30 mouse cellular contexts compared by ENCODE assay signal in the genomic region with DNA sequence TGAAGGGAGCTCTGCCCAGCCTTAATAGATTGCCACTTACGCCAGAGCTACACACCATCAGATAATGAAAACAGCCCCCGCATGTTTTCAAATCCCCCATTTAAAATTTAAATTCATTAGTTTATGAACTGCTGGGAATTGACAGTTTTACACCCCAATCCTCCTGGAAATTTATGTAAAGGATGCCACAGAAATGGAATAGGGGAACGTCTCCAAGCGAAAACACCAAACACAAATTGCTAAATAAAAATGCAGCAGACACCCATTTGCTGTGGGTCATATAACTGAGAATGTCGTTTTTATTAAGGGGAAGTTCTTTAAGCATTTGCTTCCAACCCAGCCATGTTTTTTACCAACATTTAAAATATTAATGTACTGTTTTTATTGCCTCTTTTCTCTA.
DNase-seq lines count a peak whose midpoint lies in the region; ATAC-seq and TF ChIP-seq lines count a peak whose summit lies in the region.
"Had no signal": no experiment of that assay in that cellular context is flagged by ENCODE, and none has a peak within 500 bp of the region (broad histone marks: within the 10 kb centered on the region; RNA-seq: fewer than 3 reads in every experiment).

No protein-coding gene starts in this region.

- 58% methylated on average over 5 of the region's 5 CpGs for WGBS in hindbrain, embryonic 13.5 days
- 74% methylated on average over 5 of the region's 5 CpGs for WGBS in hindbrain, embryonic 12.5 days
- 54% methylated on average over 5 of the region's 5 CpGs for WGBS in hindbrain, embryonic 15.5 days
- WGBS in hindbrain, postnatal 0 days: 69% methylated on average over 5 of the region's 5 CpGs
- 48% methylated on average over 5 of the region's 5 CpGs for WGBS in neural tube, embryonic 13.5 days
- WGBS in neural tube, embryonic 15.5 days: 22% methylated on average over 5 of the region's 5 CpGs

- no peaks in the 10 kb centered on the region for H3K27me3 ChIP-seq in hindbrain, embryonic 13.5 days
- H3K27me3 ChIP-seq in hindbrain, embryonic 12.5 days: no peaks in the 10 kb centered on the region
- H3K27me3 ChIP-seq in hindbrain, embryonic 15.5 days: no peaks in the 10 kb centered on the region
- H3K27me3 ChIP-seq in hindbrain, postnatal 0 days (ENCODE audit: insufficient read depth, low read length): no peaks in the 10 kb centered on the region
- no peaks in the 10 kb centered on the region for H3K27me3 ChIP-seq in neural tube, embryonic 13.5 days
- H3K27me3 ChIP-seq in neural tube, embryonic 15.5 days (replicated peaks): no peaks in the 10 kb centered on the region
- H3K27me3 ChIP-seq: CH12.LX; embryonic facial prominence, embryonic 13.5 days; embryonic facial prominence, embryonic 15.5 days; forebrain, embryonic 12.5 days; Patski had no signal

- H3K9ac ChIP-seq in hindbrain, embryonic 13.5 days: no peak overlapping the region
- no peak overlapping the region for H3K9ac ChIP-seq in hindbrain, embryonic 12.5 days
- H3K9ac ChIP-seq in hindbrain, embryonic 15.5 days: no peak overlapping the region
- H3K9ac ChIP-seq in hindbrain, postnatal 0 days (replicated peaks; ENCODE audit: low read length): no peak overlapping the region
- H3K9ac ChIP-seq in neural tube, embryonic 13.5 days: no peak overlapping the region
- no peak overlapping the region for H3K9ac ChIP-seq in neural tube, embryonic 15.5 days (replicated peaks)
- H3K9ac ChIP-seq: embryonic facial prominence, embryonic 13.5 days; embryonic facial prominence, embryonic 15.5 days; forebrain, embryonic 12.5 days had no signal

- peaks cover 14% of the 10 kb centered on the region for H3K4me1 ChIP-seq in hindbrain, embryonic 13.5 days (replicated peaks)
- no peaks in the 10 kb centered on the region for H3K4me1 ChIP-seq in hindbrain, embryonic 12.5 days
- H3K4me1 ChIP-seq in hindbrain, embryonic 15.5 days (replicated peaks): peaks cover 6% of the 10 kb centered on the region; the same call in 1 of the 2 replicates
- no peaks in the 10 kb centered on the region for H3K4me1 ChIP-seq in hindbrain, postnatal 0 days (ENCODE audit: insufficient read depth, low read length)
- H3K4me1 ChIP-seq in neural tube, embryonic 13.5 days (replicated peaks): peaks cover 20% of the 10 kb centered on the region
- peaks cover 14% of the 10 kb centered on the region for H3K4me1 ChIP-seq in neural tube, embryonic 15.5 days
- H3K4me1 ChIP-seq: embryonic facial prominence, embryonic 15.5 days; forebrain, embryonic 10.5 days; forebrain, embryonic 12.5 days had no signal

- ATAC-seq in hindbrain, embryonic 13.5 days (ENCODE audit: low FRiP score): no peak
- no peak for ATAC-seq in hindbrain, embryonic 12.5 days (ENCODE audit: low FRiP score)
- ATAC-seq in hindbrain, embryonic 15.5 days (ENCODE audit: low FRiP score, low read depth): no peak
- no peak for ATAC-seq in hindbrain, postnatal 0 days
- 0 out of 2 replicates have a peak, but pooled peaks have one; percentile 15 for ATAC-seq in neural tube, embryonic 13.5 days (ENCODE audit: low read depth)
- peak; percentile 51 for ATAC-seq in neural tube, embryonic 15.5 days (ENCODE audit: low FRiP score)
- ATAC-seq: activated CD4-positive, CD25-positive, alpha-beta regulatory T cell, adult 4 months; CD4-positive, CD25-positive, alpha-beta regulatory T cell, adult 4 months; forebrain, embryonic 14.5 days; Patski had no signal

- H3K4me3 ChIP-seq in hindbrain, embryonic 13.5 days: no peak overlapping the region
- no peak overlapping the region for H3K4me3 ChIP-seq in hindbrain, embryonic 12.5 days
- H3K4me3 ChIP-seq in hindbrain, embryonic 15.5 days: no peak overlapping the region
- H3K4me3 ChIP-seq in hindbrain, postnatal 0 days (ENCODE audit: low read length): no peak overlapping the region
- no peak overlapping the region for H3K4me3 ChIP-seq in neural tube, embryonic 13.5 days
- H3K4me3 ChIP-seq in neural tube, embryonic 15.5 days (replicated peaks): no peak overlapping the region
- H3K4me3 ChIP-seq: embryonic facial prominence, embryonic 13.5 days; embryonic facial prominence, embryonic 15.5 days; erythroblast, embryonic 14.5 days; forebrain, embryonic 10.5 days; forebrain, embryonic 12.5 days had no signal

- H3K4me2 ChIP-seq in hindbrain, embryonic 13.5 days: no peak overlapping the region
- H3K4me2 ChIP-seq in hindbrain, embryonic 12.5 days (replicated peaks): no peak overlapping the region
- H3K4me2 ChIP-seq in hindbrain, embryonic 15.5 days: no peak overlapping the region
- no peak overlapping the region for H3K4me2 ChIP-seq in hindbrain, postnatal 0 days (ENCODE audit: low read depth, low read length)
- peak overlapping the region; percentile 11 for H3K4me2 ChIP-seq in neural tube, embryonic 13.5 days
- peak overlapping the region; percentile 26 for H3K4me2 ChIP-seq in neural tube, embryonic 15.5 days
- H3K4me2 ChIP-seq: embryonic facial prominence, embryonic 13.5 days; embryonic facial prominence, embryonic 15.5 days; forebrain, embryonic 12.5 days had no signal

- H3K9me3 ChIP-seq in hindbrain, embryonic 13.5 days: no peaks in the 10 kb centered on the region
- no peaks in the 10 kb centered on the region for H3K9me3 ChIP-seq in hindbrain, embryonic 12.5 days (replicated peaks)
- H3K9me3 ChIP-seq in hindbrain, embryonic 15.5 days: no peaks in the 10 kb centered on the region
- no peaks in the 10 kb centered on the region for H3K9me3 ChIP-seq in hindbrain, postnatal 0 days (ENCODE audit: low read length)
- H3K9me3 ChIP-seq in neural tube, embryonic 13.5 days: no peaks in the 10 kb centered on the region
- H3K9me3 ChIP-seq in neural tube, embryonic 15.5 days (replicated peaks): no peaks in the 10 kb centered on the region
- H3K9me3 ChIP-seq: embryonic facial prominence, embryonic 13.5 days; embryonic facial prominence, embryonic 15.5 days; forebrain, embryonic 10.5 days; forebrain, embryonic 12.5 days; G1E had no signal

- no peak for DNase-seq in hindbrain, postnatal 0 days (ENCODE audit: low spot score)
- no peak for DNase-seq in neural tube, embryonic 10.5 days (ENCODE audit: extremely low spot score, low spot score)
- no peak for DNase-seq in left cerebral cortex, postnatal 10 days (ENCODE audit: extremely low spot score in 1 of 2, low spot score in 2 of 2)
- DNase-seq: adrenal gland, adult 8-10 months; adrenal gland, postnatal 14 days; adrenal gland, postnatal 36 days; B cell, adult 2 months; cerebellum, adult 11 months; cerebellum, adult 18-20 months; cerebellum, adult 8-10 months; cerebellum, adult 9-11 months; cerebellum, postnatal 14 days; cerebellum, postnatal 36 days; embryo, embryonic 11 days had no signal

- H3K27ac ChIP-seq in hindbrain, embryonic 13.5 days: peak overlapping the region; percentile 60; the same call in 1 of the 2 replicates
- H3K27ac ChIP-seq in hindbrain, embryonic 12.5 days: no peak overlapping the region
- peak overlapping the region; percentile 35; the same call in 1 of the 2 replicates for H3K27ac ChIP-seq in hindbrain, embryonic 15.5 days (replicated peaks)
- H3K27ac ChIP-seq in hindbrain, postnatal 0 days: no peak overlapping the region
- peak overlapping the region; percentile 54; the same call in 1 of the 2 replicates for H3K27ac ChIP-seq in neural tube, embryonic 13.5 days (replicated peaks)
- peak overlapping the region; percentile 60 for H3K27ac ChIP-seq in neural tube, embryonic 15.5 days (replicated peaks)
- H3K27ac ChIP-seq: embryonic facial prominence, embryonic 13.5 days; embryonic facial prominence, embryonic 15.5 days; forebrain, embryonic 10.5 days; forebrain, embryonic 12.5 days had no signal

- H3K36me3 ChIP-seq in hindbrain, embryonic 13.5 days: no peaks in the 10 kb centered on the region
- H3K36me3 ChIP-seq in hindbrain, embryonic 12.5 days: no peaks in the 10 kb centered on the region
- H3K36me3 ChIP-seq in hindbrain, embryonic 15.5 days: no peaks in the 10 kb centered on the region
- no peaks in the 10 kb centered on the region for H3K36me3 ChIP-seq in hindbrain, postnatal 0 days (ENCODE audit: insufficient read depth, low read length)
- no peaks in the 10 kb centered on the region for H3K36me3 ChIP-seq in neural tube, embryonic 13.5 days
- H3K36me3 ChIP-seq in neural tube, embryonic 15.5 days: no peaks in the 10 kb centered on the region
- H3K36me3 ChIP-seq: embryonic facial prominence, embryonic 13.5 days; embryonic facial prominence, embryonic 15.5 days; forebrain, embryonic 10.5 days; forebrain, embryonic 12.5 days; G1E had no signal

- intact Hi-C loops in left cerebral cortex, postnatal 10 days (cut with DNase I): no loop called here

- TF ChIP-seq CTCF in hindbrain, postnatal 0 days (IDR thresholded peaks at IDR 0.05; ENCODE audit: low read depth): no peak

Comparison
In these comparisons a context has a peak if more than half of its experiments do, and no peak if none do; other contexts are left out.
1. H3K27ac ChIP-seq: peak in hindbrain, embryonic 13.5 days (single experiment), hindbrain, embryonic 15.5 days (single experiment), neural tube, embryonic 13.5 days (single experiment) and neural tube, embryonic 15.5 days (single experiment); none in hindbrain, embryonic 12.5 days (single experiment) and hindbrain, postnatal 0 days (single experiment).
2. ATAC-seq: peak in neural tube, embryonic 13.5 days (single experiment) and neural tube, embryonic 15.5 days (single experiment); none in hindbrain, embryonic 13.5 days (single experiment), hindbrain, embryonic 12.5 days (single experiment), hindbrain, embryonic 15.5 days (single experiment) and hindbrain, postnatal 0 days (single experiment).
3. H3K4me2 ChIP-seq: peak in neural tube, embryonic 13.5 days (single experiment) and neural tube, embryonic 15.5 days (single experiment); none in hindbrain, embryonic 13.5 days (single experiment), hindbrain, embryonic 12.5 days (single experiment), hindbrain, embryonic 15.5 days (single experiment) and hindbrain, postnatal 0 days (single experiment).